Mouse (Mus musculus): ENCODE data around the gene Nup107. TPM values are rescaled to one million over a fixed set of nuclear protein-coding genes. Genes with fewer than 3 reads are reported as not detected.

Nup107 gene
- polyA plus RNA-seq, 1 experiment from 2014 or later = 104 TPM

DNA sequence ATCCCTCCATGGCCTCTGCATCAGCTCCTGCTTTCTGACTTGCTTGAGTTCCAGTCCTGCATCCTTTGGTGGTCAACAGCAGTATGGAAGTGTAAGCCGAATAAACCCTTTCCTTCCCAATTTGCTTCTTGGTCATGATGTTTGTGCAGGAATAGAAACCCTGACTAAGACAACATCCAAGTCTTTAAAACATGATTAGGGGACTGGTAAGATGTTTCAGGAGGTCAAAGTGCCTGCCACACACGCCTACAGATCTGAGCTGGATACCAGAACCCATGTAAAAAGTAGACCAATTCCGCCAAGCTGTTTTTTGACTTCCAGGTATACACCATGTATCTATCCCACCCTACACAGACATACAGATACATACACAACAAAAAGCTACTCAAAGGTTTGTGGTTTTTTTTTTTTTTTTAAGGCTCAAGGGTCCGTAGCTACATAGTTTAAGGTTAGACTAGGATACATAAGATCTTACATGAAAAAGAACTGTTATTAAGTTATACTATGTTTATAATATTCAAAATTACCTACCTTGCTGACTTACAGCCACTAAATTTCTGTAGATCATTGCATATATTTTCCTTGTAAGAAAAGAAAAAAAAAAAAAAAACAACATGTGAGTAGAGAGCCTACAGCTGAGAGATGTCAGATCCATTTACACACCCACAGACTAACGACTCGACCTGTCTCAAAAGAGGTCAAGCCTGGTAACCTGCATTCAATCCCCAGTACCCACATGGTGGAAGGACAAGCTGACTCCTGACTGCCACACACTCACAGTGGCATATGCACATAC is 91.3 kb downstream of the Nup107 start:
- H3K4me3 ChIP-seq (ENCODE audit: low read depth, low read length) = no peak overlapping the region
- DNase-seq (ENCODE audit: low spot score) = no peak
- no peak overlapping the region for H3K4me2 ChIP-seq (ENCODE audit: low read depth, low read length, severe bottlenecking)
- no peaks in the 10 kb centered on the region for H3K4me1 ChIP-seq (replicated peaks; ENCODE audit: control insufficient read depth, insufficient read depth, low read length)
- no peak overlapping the region for H3K27ac ChIP-seq (ENCODE audit: low read depth, low read length)
- H3K36me3 ChIP-seq (ENCODE audit: control insufficient read depth, insufficient read depth, low read length) = peaks cover 23% of the 10 kb centered on the region
- H3K27me3 ChIP-seq (ENCODE audit: control insufficient read depth, insufficient read depth, low read length) = no peaks in the 10 kb centered on the region
- WGBS = 93% methylated on average over 6 of the region's 6 CpGs
- no peak for ATAC-seq (replicated peaks; ENCODE audit: low FRiP score)
- H3K9ac ChIP-seq (ENCODE audit: low read length) = no peak overlapping the region
- no peaks in the 10 kb centered on the region for H3K9me3 ChIP-seq (ENCODE audit: control insufficient read depth, low read length)

Other genes starting within 250 kb of the Nup107 start
- 4.1 and 5.0 TPM in 2 replicates for gene Cpm, start 163.2 kb downstream of the Nup107 start, polyA plus RNA-seq (2014; fragmentation: Nextera tagmentation; extraction: Ambion mirVana)
- gene Mdm2, start 81.9 kb downstream of the Nup107 start, polyA plus RNA-seq (2014; fragmentation: Nextera tagmentation; extraction: Ambion mirVana) = 75.9 and 91.6 TPM in 2 replicates
- 21.9 and 22.2 TPM in 2 replicates for gene Slc35e3, start 46.3 kb downstream of the Nup107 start, polyA plus RNA-seq (2014; fragmentation: Nextera tagmentation; extraction: Ambion mirVana)
- gene Rap1b, start 53.3 kb upstream of the Nup107 start, polyA plus RNA-seq (2014; fragmentation: Nextera tagmentation; extraction: Ambion mirVana) = 150 and 156 TPM in 2 replicates

Data from forebrain, embryonic 11.5 days (tissue).